Mouse (Mus musculus) left cerebral cortex, postnatal 4 days (tissue): Measurements from ENCODE around the gene Pitpna. TPM values are rescaled to one million over a fixed set of nuclear protein-coding genes. Genes with fewer than 3 reads are reported as not detected.

Experiments used
- DNase-seq: peaks from one replicate; pipeline ENCODE4 v3.0.0-alpha.2; 2022
- intact Hi-C: fragments of 180-260 bp; cut with DNase I; formaldehyde crosslinking; loops from one replicate; pipeline ENCODE4 v1.15.1; 2025
- total RNA-seq, 2 experiments: library from RNA; stranded (reverse); gene quantifications; 2 replicates each; pipeline ENCODE4 v1.2.3; 2021

The Pitpna gene
- total RNA-seq, 2 experiments from 2014 or later = 249 to 259 TPM

- no peak for DNase-seq
- intact Hi-C loops = no loop called here
Observed at GRCm38 (mm10) chr11:75630098-75630497, 42.2 kb downstream of the Pitpna start.

- intact Hi-C loops = no loop called here
- DNase-seq = peak; percentile 95
Observed at GRCm38 (mm10) chr11:75630645-75631229, 42.8 kb downstream of the Pitpna start, which contains the start of gene Inpp5k. TSS of gene Inpp5k (plus strand) at chr11:75630988.

- intact Hi-C loops = no loop called here
- DNase-seq = no peak
Observed at GRCm38 (mm10) chr11:75631561-75632225, 43.8 kb downstream of the Pitpna start.

GRCm38 (mm10) chr11:75632921-75633320, 45.0 kb downstream of the Pitpna start:
- DNase-seq = no peak
- intact Hi-C loops = no loop called here

GRCm38 (mm10) chr11:75634801-75635200, 46.9 kb downstream of the Pitpna start:
- intact Hi-C loops = no loop called here

GRCm38 (mm10) chr11:75635315-75635714, 47.4 kb downstream of the Pitpna start:
- DNase-seq = no peak
- intact Hi-C loops = no loop called here

More at GRCm38 (mm10) chr11:75634801-75635200, 46.9 kb downstream of the Pitpna start:
- DNase-seq = no peak

- no peak for DNase-seq
- intact Hi-C loops = no loop called here
Observed at GRCm38 (mm10) chr11:75643323-75643722, 55.4 kb downstream of the Pitpna start.

GRCm38 (mm10) chr11:75644684-75645083, 56.8 kb downstream of the Pitpna start:
- no peak for DNase-seq
- intact Hi-C loops = no loop called here

GRCm38 (mm10) chr11:75647681-75648211, 59.8 kb downstream of the Pitpna start:
- DNase-seq = peak; percentile 70
- intact Hi-C loops = no loop called here

- no peak for DNase-seq
- intact Hi-C loops = no loop called here
Observed at GRCm38 (mm10) chr11:75649155-75649561, 61.3 kb downstream of the Pitpna start.

GRCm38 (mm10) chr11:75650311-75650710, 62.4 kb downstream of the Pitpna start, which contains the start of gene Myo1c:
TSS of gene Myo1c (plus strand) at chr11:75650504.
- no peak for DNase-seq
- intact Hi-C loops = no loop called here

- intact Hi-C loops = no loop called here
- DNase-seq = no peak
Observed at GRCm38 (mm10) chr11:75650958-75651425, 63.1 kb downstream of the Pitpna start.

GRCm38 (mm10) chr11:75651426-75652221, 63.7 kb downstream of the Pitpna start:
- DNase-seq = peak; percentile 63
- intact Hi-C loops = no loop called here

GRCm38 (mm10) chr11:75652222-75652941, 64.5 kb downstream of the Pitpna start:
- intact Hi-C loops = no loop called here
- no peak for DNase-seq

GRCm38 (mm10) chr11:75652942-75653684, 65.2 kb downstream of the Pitpna start:
- DNase-seq = no peak
- intact Hi-C loops = no loop called here

GRCm38 (mm10) chr11:75653781-75654470, 66.0 kb downstream of the Pitpna start:
- intact Hi-C loops = no loop called here

GRCm38 (mm10) chr11:75654471-75655390, 66.8 kb downstream of the Pitpna start:
- intact Hi-C loops = no loop called here
- DNase-seq = no peak

More at GRCm38 (mm10) chr11:75653781-75654470, 66.0 kb downstream of the Pitpna start:
- peak; percentile 72 for DNase-seq
